Mouse (Mus musculus): ENCODE results near the gene Cacna1g. TPM values are rescaled to one million over a fixed set of nuclear protein-coding genes. Genes with fewer than 3 reads are reported as not detected.
A peak's percentile ranks its signal among the peaks of the same experiment; 100 is the strongest.

Cacna1g gene
- polyA plus RNA-seq (2015; fragmentation: Nextera tagmentation; extraction: Ambion mirVana) = 5.8 and 7.6 TPM in 2 replicates

GRCm38 (mm10) chr11:94473707-94474543, at the start of gene Cacna1g:
Gene Cacna1g (minus strand): TSS chr11:94474198.
- Histone ChIP-seq H3K4me3 (ENCODE audit: low read length) (peak within 1 kb of the TSS; percentile 60), H3K36me3 (ENCODE audit: control insufficient read depth, insufficient read depth) (no peaks in the 10 kb centered on the region), H3K9me3 (replicated peaks; ENCODE audit: control insufficient read depth, low read length) (no peaks in the 10 kb centered on the region), H3K4me2 (ENCODE audit: low read depth, low read length) (peak within 1 kb of the TSS; percentile 86), H3K27me3 (ENCODE audit: control insufficient read depth, insufficient read depth, low read length) (peaks cover 54% of the 10 kb centered on the region), H3K9ac (ENCODE audit: low read length) (peak within 1 kb of the TSS; percentile 72), H3K27ac (ENCODE audit: low read length) (peak within 1 kb of the TSS; percentile 49; the same call in 1 of the 2 replicates), H3K4me1 (ENCODE audit: control insufficient read depth, insufficient read depth, low read length) (peaks cover 27% of the 10 kb centered on the region)
- peak; percentile 90 for ATAC-seq (replicated peaks; ENCODE audit: extremely low read depth, insufficient read depth, low FRiP score)
- WGBS = under 1% methylated on average over 43 of the region's 71 CpGs

- ATAC-seq (replicated peaks; ENCODE audit: extremely low read depth, insufficient read depth, low FRiP score) = peak; percentile 76
- Histone ChIP-seq H3K4me3 (ENCODE audit: low read length) (peak within 1 kb of the TSS; percentile 63), H3K27ac (ENCODE audit: low read length) (peak within 1 kb of the TSS; percentile 19), H3K27me3 (ENCODE audit: control insufficient read depth, insufficient read depth, low read length) (no peaks in the 10 kb centered on the region), H3K4me1 (ENCODE audit: control insufficient read depth, insufficient read depth, low read length) (peaks cover 18% of the 10 kb centered on the region), H3K36me3 (ENCODE audit: control insufficient read depth, insufficient read depth) (no peaks in the 10 kb centered on the region), H3K4me2 (ENCODE audit: low read depth, low read length) (peak within 1 kb of the TSS; percentile 91), H3K9me3 (replicated peaks; ENCODE audit: control insufficient read depth, low read length) (no peaks in the 10 kb centered on the region), H3K9ac (ENCODE audit: low read length) (peak within 1 kb of the TSS; percentile 72)
- under 1% methylated on average over 42 of the region's 42 CpGs for WGBS
Observed at GRCm38 (mm10) chr11:94521219-94521843, 47.3 kb upstream of the Cacna1g start, which contains the start of gene Mycbpap. Gene Mycbpap (minus strand): TSS chr11:94521742.

DNA sequence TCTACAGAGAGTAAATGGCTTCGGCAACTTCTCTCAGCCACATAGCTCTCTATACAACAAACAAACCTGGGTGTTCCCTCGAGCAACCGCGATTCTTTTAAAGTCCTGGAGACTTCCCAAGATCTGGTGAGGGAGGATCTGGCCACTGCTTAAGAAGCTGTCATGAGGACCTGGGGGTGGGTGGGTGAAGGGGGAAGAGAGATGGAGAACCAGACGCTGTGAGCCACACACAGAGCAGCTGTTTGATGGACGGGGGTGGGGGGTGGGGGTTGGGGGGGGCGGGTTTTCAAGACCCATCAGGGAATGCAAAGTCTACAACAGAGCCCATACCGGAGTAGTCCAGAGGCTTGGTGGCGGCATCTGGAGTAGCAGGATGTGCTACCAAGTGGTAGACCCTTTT, 39.5 kb upstream of the Cacna1g start:
- Histone ChIP-seq H3K4me3 (ENCODE audit: low read length) (no peak overlapping the region), H3K4me1 (ENCODE audit: control insufficient read depth, insufficient read depth, low read length) (no peaks in the 10 kb centered on the region), H3K36me3 (ENCODE audit: control insufficient read depth, insufficient read depth) (no peaks in the 10 kb centered on the region), H3K9ac (ENCODE audit: low read length) (no peak overlapping the region), H3K9me3 (replicated peaks; ENCODE audit: control insufficient read depth, low read length) (peaks cover 7% of the 10 kb centered on the region; the same call in 1 of the 2 replicates), H3K27ac (ENCODE audit: low read length) (no peak overlapping the region), H3K4me2 (ENCODE audit: low read depth, low read length) (no peak overlapping the region), H3K27me3 (ENCODE audit: control insufficient read depth, insufficient read depth, low read length) (no peaks in the 10 kb centered on the region)
- WGBS = 44% methylated on average over 9 of the region's 9 CpGs
- ATAC-seq (replicated peaks; ENCODE audit: extremely low read depth, insufficient read depth, low FRiP score) = no peak

DNA sequence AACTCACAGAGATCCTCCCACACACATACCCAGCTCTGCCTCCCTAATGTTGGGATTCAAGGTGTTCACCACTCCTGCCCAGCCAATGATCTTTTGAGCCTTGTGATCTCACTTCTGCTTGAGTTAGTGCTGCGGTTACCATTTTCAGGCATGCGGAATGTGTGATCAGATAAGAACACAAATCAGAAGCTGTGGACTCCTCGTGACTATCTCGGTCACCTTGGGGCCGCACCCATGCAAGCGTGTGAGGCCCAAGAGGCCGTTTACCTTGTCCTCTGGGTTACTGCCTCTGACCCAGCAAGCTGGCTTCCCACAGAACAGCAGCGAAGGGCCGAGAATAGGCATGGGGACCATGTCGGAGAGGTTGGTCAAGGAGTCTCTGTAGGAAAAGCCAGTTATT, 35.0 kb upstream of the Cacna1g start:
- ATAC-seq (replicated peaks; ENCODE audit: extremely low read depth, insufficient read depth, low FRiP score) = no peak
- no peaks in the 10 kb centered on the region for H3K4me1 ChIP-seq (ENCODE audit: control insufficient read depth, insufficient read depth, low read length)
- no peak overlapping the region for H3K4me3 ChIP-seq (ENCODE audit: low read length)
- no peaks in the 10 kb centered on the region for H3K36me3 ChIP-seq (ENCODE audit: control insufficient read depth, insufficient read depth)
- H3K27ac ChIP-seq (ENCODE audit: low read length) = no peak overlapping the region
- no peak overlapping the region for H3K4me2 ChIP-seq (ENCODE audit: low read depth, low read length)
- H3K9me3 ChIP-seq (replicated peaks; ENCODE audit: control insufficient read depth, low read length) = peaks cover 7% of the 10 kb centered on the region; the same call in 1 of the 2 replicates
- no peaks in the 10 kb centered on the region for H3K27me3 ChIP-seq (ENCODE audit: control insufficient read depth, insufficient read depth, low read length)
- no peak overlapping the region for H3K9ac ChIP-seq (ENCODE audit: low read length)
- 65% methylated on average over 10 of the region's 10 CpGs for WGBS

- H3K9ac ChIP-seq (ENCODE audit: low read length) = no peak overlapping the region
- 76% methylated on average over 8 of the region's 8 CpGs for WGBS
- no peak overlapping the region for H3K4me3 ChIP-seq (ENCODE audit: low read length)
- H3K27ac ChIP-seq (ENCODE audit: low read length) = no peak overlapping the region
- H3K36me3 ChIP-seq (ENCODE audit: control insufficient read depth, insufficient read depth) = no peaks in the 10 kb centered on the region
- H3K4me2 ChIP-seq (ENCODE audit: low read depth, low read length) = no peak overlapping the region
- no peaks in the 10 kb centered on the region for H3K9me3 ChIP-seq (replicated peaks; ENCODE audit: control insufficient read depth, low read length)
- no peak for ATAC-seq (replicated peaks; ENCODE audit: extremely low read depth, insufficient read depth, low FRiP score)
- H3K27me3 ChIP-seq (ENCODE audit: control insufficient read depth, insufficient read depth, low read length) = peaks cover 6% of the 10 kb centered on the region; the same call in 1 of the 2 replicates
- peaks cover 33% of the 10 kb centered on the region for H3K4me1 ChIP-seq (ENCODE audit: control insufficient read depth, insufficient read depth, low read length)
Observed at GRCm38 (mm10) chr11:94501482-94501881, 27.5 kb upstream of the Cacna1g start.

DNA sequence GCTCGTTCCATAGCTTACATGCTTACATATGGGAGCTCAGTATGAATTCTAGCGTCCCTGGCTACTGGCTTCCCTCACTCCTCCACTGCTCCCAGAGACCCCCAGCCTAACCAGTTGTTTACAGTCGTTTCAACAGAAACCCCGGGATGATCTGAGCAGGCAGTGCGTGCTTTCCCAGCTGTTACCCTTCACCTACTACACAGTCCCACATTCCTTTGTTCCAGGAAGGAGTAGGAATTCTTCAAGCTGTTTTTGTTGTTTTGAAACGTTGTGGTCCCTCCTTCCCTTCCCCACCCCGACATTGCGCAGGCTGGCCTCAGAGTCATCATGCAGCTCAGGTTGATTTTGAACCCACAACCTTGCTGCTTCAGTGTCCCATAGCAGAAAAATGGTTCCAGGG, 26.4 kb upstream of the Cacna1g start:
- peaks cover 6% of the 10 kb centered on the region; the same call in 1 of the 2 replicates for H3K27me3 ChIP-seq (ENCODE audit: control insufficient read depth, insufficient read depth, low read length)
- ATAC-seq (replicated peaks; ENCODE audit: extremely low read depth, insufficient read depth, low FRiP score) = no peak
- peak overlapping the region; percentile 87 for H3K27ac ChIP-seq (ENCODE audit: low read length)
- no peaks in the 10 kb centered on the region for H3K9me3 ChIP-seq (replicated peaks; ENCODE audit: control insufficient read depth, low read length)
- 30% methylated on average over 8 of the region's 8 CpGs for WGBS
- H3K4me3 ChIP-seq (ENCODE audit: low read length) = peak overlapping the region; percentile 70
- peak overlapping the region; percentile 72 for H3K4me2 ChIP-seq (ENCODE audit: low read depth, low read length)
- H3K36me3 ChIP-seq (ENCODE audit: control insufficient read depth, insufficient read depth) = no peaks in the 10 kb centered on the region
- peak overlapping the region; percentile 88 for H3K9ac ChIP-seq (ENCODE audit: low read length)
- H3K4me1 ChIP-seq (ENCODE audit: control insufficient read depth, insufficient read depth, low read length) = peaks cover 34% of the 10 kb centered on the region

GRCm38 (mm10) chr11:94499661-94500152, 25.7 kb upstream of the Cacna1g start, which contains the start of gene Epn3:
Gene Epn3 (minus strand): TSS chr11:94499974.
- Histone ChIP-seq H3K9me3 (replicated peaks; ENCODE audit: control insufficient read depth, low read length) (no peaks in the 10 kb centered on the region), H3K36me3 (ENCODE audit: control insufficient read depth, insufficient read depth) (no peaks in the 10 kb centered on the region), H3K27ac (ENCODE audit: low read length) (peak within 1 kb of the TSS; percentile 87), H3K4me1 (ENCODE audit: control insufficient read depth, insufficient read depth, low read length) (peaks cover 40% of the 10 kb centered on the region), H3K4me2 (ENCODE audit: low read depth, low read length) (peak within 1 kb of the TSS; percentile 72), H3K9ac (ENCODE audit: low read length) (peak within 1 kb of the TSS; percentile 88), H3K4me3 (ENCODE audit: low read length) (peak within 1 kb of the TSS; percentile 70), H3K27me3 (ENCODE audit: control insufficient read depth, insufficient read depth, low read length) (peaks cover 6% of the 10 kb centered on the region; the same call in 1 of the 2 replicates)
- under 1% methylated on average over 26 of the region's 26 CpGs for WGBS
- ATAC-seq (replicated peaks; ENCODE audit: extremely low read depth, insufficient read depth, low FRiP score) = peak; percentile 41

DNA sequence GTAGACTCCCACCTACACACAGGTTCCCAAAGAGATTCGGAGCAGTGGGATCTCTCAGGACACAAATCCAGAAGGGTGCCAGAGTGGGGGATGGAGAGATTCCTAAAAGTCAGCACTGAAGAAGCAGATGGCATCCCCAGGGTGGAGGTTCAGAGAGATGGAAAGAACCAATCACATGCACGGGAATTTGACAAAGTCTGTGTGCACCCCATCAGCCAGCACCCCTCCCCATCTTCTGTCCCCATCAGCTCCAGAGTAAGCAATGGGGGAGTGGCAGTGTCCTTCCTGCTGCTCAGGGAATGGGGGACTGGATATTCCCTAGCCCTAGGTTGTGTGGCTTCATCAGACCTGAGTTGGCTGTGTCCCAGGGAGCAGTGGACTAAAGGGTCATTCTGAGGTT, 25.0 kb upstream of the Cacna1g start:
- ATAC-seq (replicated peaks; ENCODE audit: extremely low read depth, insufficient read depth, low FRiP score) = no peak
- H3K27ac ChIP-seq (ENCODE audit: low read length) = peak overlapping the region; percentile 87
- 3% methylated on average over 2 of the region's 2 CpGs for WGBS
- no peaks in the 10 kb centered on the region for H3K36me3 ChIP-seq (ENCODE audit: control insufficient read depth, insufficient read depth)
- peak overlapping the region; percentile 72 for H3K4me2 ChIP-seq (ENCODE audit: low read depth, low read length)
- peak overlapping the region; percentile 70 for H3K4me3 ChIP-seq (ENCODE audit: low read length)
- H3K9me3 ChIP-seq (replicated peaks; ENCODE audit: control insufficient read depth, low read length) = no peaks in the 10 kb centered on the region
- peaks cover 6% of the 10 kb centered on the region; the same call in 1 of the 2 replicates for H3K27me3 ChIP-seq (ENCODE audit: control insufficient read depth, insufficient read depth, low read length)
- peak overlapping the region; percentile 88 for H3K9ac ChIP-seq (ENCODE audit: low read length)
- peaks cover 42% of the 10 kb centered on the region for H3K4me1 ChIP-seq (ENCODE audit: control insufficient read depth, insufficient read depth, low read length)

All from heart, embryonic 16.5 days (tissue).